Mouse (Mus musculus) embryo, embryonic 11.5 days (tissue): ENCODE results near the gene Ubxn2a.

Source experiments
- DNase-seq: peaks from one replicate; pipeline ENCODE4 v3.0.0-alpha.2; 2012; ENCODE audit warnings: low read depth, low spot score

Ubxn2a gene

DNA sequence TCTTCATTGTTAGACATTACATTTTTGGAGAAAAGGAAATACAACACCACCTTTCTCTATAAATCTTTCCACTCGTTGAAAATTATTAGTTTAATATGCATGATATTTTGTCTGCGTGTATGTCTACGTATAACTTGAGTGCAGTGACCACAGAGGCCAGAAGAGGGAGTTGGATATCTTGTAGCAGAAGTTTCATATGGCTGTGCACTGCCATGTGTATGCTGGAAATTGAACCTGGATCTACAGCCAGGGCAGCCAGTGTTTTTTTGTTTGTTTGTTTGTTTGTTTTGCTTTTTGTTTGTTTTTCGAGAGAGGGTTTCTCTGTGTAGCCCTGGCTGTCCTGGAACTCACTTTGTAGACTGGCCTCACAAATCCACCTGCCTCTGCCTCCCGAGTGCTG, 28.5 kb downstream of the Ubxn2a start:
- DNase-seq = no peak

DNA sequence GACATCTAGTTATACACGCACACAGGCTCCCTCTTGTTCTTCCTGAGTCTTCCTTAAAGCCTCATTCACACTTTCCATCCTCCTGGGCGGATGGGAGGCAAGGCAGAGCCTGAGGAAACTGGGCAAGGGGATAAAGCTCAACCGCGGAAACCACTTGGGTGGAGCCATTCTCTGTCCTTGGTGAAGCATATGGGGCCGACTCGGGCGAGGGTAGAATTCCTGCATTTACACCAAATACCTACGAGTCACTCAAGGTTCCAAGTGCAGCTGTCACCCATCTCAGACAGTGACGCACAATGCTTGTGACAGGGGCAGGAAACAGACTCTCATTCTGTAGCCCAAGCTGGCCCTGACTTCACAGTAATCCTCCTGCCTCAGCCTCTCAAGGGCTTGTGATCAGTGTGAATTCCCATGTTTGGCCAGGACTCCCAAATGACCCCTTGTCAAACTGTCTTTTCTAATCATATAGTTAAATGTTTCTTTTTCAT, 29.2 kb downstream of the Ubxn2a start:
- no peak for DNase-seq

DNA sequence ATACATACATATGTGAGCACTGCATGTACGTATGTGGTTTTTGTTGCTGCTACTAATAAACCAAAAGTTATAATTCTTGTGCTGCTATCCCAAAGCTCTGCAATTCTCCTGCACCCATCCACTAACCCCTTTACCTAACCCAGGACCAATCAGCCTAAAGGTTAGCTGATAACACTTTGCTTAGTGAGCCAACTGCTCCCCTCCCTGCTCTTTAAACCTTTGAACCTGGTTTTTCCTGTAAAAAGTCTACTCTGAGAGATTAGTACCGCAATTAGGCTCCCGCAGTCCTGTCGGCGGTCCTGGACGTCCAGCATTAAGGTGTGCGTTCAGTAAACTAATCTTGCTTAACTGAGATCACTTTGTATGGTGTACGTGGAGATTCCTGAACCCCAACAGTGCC, 31.9 kb downstream of the Ubxn2a start:
- DNase-seq = no peak

- peak; percentile 47 for DNase-seq
These were observed 33.2 kb downstream of the Ubxn2a start, which contains the start of gene Mfsd2b for GRCm38 (mm10) chr12:4874161-4874927. Gene Mfsd2b, minus strand, starts transcription at chr12:4874359.

GRCm38 (mm10) chr12:4873531-4873930, 34.0 kb downstream of the Ubxn2a start:
- no peak for DNase-seq

DNA sequence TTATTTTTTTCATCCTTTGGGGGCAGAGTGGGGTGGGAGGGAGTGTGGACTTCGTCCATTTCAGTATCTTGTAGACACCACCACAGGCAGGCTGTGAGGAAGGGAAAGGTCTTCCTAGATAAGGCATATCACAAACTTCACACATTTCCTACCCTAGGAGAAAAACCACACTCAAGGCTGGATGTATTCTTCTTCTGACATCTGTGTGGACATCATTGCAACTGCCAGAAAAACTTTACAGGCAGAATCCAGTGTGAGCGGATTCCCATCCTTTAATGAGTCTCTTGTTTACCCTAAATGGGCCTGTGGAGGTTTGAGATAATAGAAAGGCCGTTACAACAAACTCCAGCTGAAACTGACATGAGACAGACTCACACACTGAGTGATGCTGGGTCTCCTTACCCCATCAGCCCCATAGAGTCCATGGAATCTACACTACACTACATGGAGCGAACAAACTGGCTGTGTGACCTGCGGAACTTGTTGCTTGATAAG, 34.5 kb downstream of the Ubxn2a start:
- no peak for DNase-seq

DNA sequence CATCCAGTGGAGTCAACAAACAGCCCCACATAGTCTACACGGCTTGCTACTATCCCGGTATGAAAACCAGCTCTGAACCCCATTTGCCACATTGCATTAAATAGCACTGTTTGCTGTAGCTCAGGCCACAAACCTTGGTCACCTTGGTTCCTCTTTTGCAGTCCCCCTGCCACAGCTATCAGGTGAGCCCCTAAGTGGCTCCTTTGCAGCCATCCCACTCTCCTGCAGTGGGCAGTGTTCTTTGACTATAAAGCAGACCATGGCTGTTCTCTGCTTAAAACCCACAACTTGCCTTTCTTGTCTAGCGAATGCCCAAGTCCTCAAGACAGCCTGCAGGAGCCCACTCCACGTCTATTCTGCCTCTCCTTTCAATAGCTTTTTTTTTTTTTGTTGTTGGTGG, 35.2 kb downstream of the Ubxn2a start:
- no peak for DNase-seq

GRCm38 (mm10) chr12:4871260-4871659, 36.2 kb downstream of the Ubxn2a start:
- no peak for DNase-seq

GRCm38 (mm10) chr12:4868924-4869323, 38.6 kb downstream of the Ubxn2a start:
- no peak for DNase-seq

GRCm38 (mm10) chr12:4864338-4864690, 43.2 kb downstream of the Ubxn2a start:
- DNase-seq = no peak

DNA sequence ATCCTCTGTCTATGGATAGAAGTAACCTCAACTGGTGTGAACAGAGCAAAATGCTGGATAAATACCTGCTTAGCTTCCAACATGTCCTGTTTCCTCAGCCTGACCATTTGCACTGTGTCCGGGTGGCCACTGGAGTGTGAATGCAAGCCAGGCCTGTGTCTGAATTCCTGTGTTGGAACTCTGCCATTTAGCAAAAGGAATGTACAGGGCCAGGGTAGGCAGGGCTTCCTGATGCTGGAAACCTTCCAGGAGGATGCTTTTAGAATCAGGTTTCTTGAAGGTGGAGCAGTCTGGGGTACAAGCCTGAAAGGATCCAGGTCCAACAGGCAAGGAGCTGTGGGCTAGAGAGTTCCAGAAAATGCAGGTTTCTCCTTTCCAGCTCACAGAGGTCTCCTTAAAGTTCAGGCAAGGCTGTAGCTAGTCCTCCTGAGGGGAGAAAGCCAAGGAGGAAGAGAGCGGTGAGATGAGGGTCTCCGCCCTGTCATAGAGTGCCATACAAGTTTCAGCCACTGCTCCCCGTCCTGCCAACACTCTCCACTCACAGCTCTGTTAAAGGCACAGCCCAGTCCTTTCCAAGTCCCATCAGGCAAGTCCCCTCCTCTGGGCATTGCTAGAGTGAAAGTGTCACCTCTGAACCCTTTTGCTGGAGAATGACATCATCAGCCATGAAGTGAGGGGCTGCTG, 43.7 kb downstream of the Ubxn2a start:
- DNase-seq = no peak

- no peak for DNase-seq
These were observed 44.8 kb downstream of the Ubxn2a start for GRCm38 (mm10) chr12:4862672-4863071.

DNA sequence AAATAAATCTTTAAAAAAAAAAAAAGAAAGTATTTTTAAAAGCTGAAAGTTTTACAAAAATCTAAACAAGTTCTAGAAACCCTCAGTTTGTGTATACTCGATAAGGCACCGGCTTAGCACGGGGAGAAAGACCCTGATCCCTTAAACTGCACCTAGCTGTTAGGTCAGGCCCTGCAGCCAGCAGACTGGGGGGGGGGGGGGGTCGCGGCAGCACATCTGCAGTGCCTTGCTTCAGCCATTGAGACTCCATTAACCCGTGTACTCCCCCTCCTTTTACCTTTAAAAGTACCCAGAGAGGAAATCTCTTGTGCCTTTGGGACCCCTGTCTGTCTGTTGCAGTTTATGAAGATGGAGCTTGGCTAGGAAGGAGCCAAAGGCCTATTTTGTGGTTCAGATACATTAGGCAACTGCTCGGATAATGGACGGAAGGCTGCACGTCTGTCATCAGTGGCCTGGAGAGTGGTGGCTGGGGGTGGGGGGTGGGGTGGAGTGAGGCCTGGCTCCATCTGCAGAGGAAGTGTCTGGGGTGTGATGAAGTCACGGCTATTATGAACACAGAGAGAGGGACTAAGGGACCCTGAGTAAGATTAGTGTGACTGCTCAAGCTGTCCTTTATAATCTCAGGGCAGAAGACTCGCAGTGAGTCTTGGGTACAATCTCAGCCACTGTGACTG, 48.1 kb downstream of the Ubxn2a start:
- DNase-seq = no peak

DNA sequence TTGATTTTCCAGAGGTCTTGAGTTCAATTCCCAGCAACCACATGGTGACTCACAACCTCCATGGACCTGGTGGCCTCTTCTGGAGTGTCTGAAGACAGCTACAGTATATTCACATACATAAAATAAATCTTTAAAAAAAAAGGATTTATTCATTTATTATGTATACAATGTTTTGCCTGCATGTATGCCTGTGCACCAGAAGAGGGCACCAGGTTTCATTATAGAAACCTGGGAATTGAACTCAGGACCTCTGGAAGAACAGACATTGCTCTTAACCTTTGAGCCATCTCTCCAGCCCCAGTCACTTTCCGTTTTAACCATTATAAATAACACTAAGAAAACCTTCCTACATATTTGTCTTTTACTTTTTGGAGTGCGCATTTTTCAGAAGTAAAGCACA, 50.7 kb downstream of the Ubxn2a start:
- DNase-seq = no peak

GRCm38 (mm10) chr12:4856160-4856559, 51.3 kb downstream of the Ubxn2a start:
- no peak for DNase-seq

DNA sequence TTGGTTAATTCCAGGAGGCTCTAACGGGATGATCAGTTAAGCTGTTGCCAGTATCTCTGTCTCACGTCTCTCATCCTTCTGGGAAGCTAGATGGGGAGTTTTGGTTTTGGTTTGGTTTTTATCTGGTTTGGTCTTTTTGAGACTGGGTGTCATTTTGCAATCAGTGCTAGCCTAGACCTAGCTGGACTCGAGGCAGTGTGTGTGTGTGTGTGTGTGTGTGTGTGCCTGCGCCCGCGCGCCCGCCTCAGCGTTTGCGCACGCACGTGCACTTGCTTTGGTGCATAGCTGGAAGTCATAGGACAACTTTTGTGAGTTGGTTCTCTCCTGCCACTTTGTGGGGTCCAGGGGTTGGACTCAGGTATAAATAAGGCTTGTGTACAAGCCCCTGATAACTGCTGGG, 63.8 kb downstream of the Ubxn2a start:
- DNase-seq = no peak

GRCm38 (mm10) chr12:4842890-4843597, 64.5 kb downstream of the Ubxn2a start, which contains the start of gene Wdcp:
Gene Wdcp, plus strand, starts transcription at chr12:4843303.
- peak; percentile 83 for DNase-seq

DNA sequence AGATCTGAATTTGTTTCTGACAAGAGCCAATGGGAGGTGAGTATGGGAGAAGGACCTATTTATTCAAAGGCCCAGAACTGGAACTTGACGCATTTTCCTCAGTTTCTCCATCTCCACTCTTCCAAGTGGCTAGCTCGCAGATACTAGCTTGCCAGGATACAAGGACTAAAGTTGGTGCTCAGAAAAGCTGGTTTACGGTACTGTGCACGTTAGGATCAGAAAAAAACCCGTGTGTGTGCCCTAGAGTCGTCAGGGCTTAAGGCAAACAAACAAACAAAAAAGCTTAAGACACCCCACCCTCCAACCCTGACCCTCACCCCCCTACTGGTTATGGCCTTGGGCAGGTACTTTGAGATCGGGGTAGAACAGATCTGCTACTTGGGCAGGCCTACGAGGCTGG, 65.0 kb downstream of the Ubxn2a start:
- DNase-seq = no peak

DNA sequence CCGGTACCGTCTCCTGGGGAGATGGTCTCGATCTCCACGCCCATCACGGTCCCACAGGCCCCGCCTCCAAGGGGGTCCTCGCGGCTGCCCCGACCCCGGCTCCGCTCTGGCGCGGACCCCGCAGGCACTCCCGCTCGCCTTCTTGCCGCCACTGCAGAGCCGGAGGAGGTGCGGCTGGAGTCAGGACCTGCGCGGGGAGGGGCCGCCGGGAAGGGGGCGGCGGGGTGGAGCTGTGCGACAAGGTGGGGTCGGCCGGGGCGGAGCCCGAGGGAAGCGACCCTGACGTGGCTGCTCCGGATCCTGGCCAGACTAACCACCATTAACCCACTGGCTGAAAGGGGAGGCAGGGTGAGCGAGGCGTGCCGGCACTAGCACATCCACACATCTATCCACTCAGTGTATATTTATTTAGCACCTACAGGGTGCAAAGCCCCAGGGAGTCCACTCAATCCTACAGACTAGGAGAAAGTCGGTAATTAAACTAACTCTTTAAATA, 66.1 kb downstream of the Ubxn2a start, which contains the start of gene Fkbp1b:
Gene Fkbp1b (minus strand): TSS at position 200 of the 496 bp plus-strand sequence.
- DNase-seq = peak; percentile 46

DNA sequence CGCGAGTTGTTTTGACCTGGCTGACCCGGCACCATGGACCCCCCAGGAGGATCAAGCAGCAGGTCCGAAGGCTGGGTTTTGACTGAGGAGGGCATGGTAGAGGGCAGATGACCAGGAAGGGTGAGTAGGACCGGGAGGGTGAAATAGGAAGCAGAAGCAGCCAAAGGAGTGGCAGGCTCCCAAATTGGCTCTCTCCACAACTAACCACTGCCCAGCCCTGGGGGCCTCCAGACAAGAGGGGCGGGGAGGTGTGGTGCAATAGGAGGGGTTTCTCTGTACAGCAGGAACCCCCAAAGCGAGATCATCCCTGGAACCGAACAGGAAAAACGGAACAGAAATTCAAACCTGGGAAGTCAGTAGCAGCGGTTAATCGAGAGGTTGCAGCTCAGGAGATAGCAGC, 66.8 kb downstream of the Ubxn2a start:
- DNase-seq = no peak

GRCm38 (mm10) chr12:4840010-4840409, 67.5 kb downstream of the Ubxn2a start:
- no peak for DNase-seq
